Mouse (Mus musculus) kidney, adult 2 months (tissue): Measurements from ENCODE around the gene Opn1sw.

Experiments used
- CTCF ChIP-seq: fragments of 200-500 bp; conservative IDR thresholded peaks from 2 replicates; pipeline ENCODE4 v1.5.1; 2011; ENCODE audit warnings: low read depth, mild to moderate bottlenecking, control low read depth, low read length, moderate library complexity, mixed read lengths; ENCODE audit not compliant: insufficient read depth, insufficient read length
- POLR2A ChIP-seq: fragments of 200-500 bp; IDR thresholded peaks from one replicate; pipeline ENCODE4 v1.6.1; 2011; ENCODE audit warnings: low read depth, low read length, control low read depth

- no peak for TF ChIP-seq CTCF
- TF ChIP-seq POLR2A = no peak
Observed at GRCm38 (mm10) chr6:29351613-29352012, 36.7 kb downstream of the Opn1sw start.
